Mouse (Mus musculus) limb, embryonic 11.5 days (tissue): ENCODE results near the gene Ino80d. TPM values are rescaled to one million over a fixed set of nuclear protein-coding genes. Genes with fewer than 3 reads are reported as not detected.

Experiments used
- ATAC-seq: fragments of 200-750 bp; cut with Nextera tagmentation; 2 replicates; pipeline ENCODE4 v1.8.0; 2017; ENCODE audit warnings: low read depth; ENCODE audit not compliant: insufficient number of reproducible peaks, low FRiP score, low TSS enrichment
- DNase-seq: peaks from one replicate; pipeline ENCODE4 v3.0.0-alpha.2; 2015; ENCODE audit warnings: low spot score
- H3K27ac ChIP-seq: fragments of 300-500 bp; sonication (generic); replicated peaks from 2 replicates; pipeline ENCODE4 v1.5.1; 2014; ENCODE audit warnings: low read depth, mild to moderate bottlenecking, low read length
- H3K27me3 ChIP-seq: fragments of 300-500 bp; sonication (generic); 2 replicates; pipeline ENCODE4 v1.6.1; 2014; ENCODE audit warnings: mild to moderate bottlenecking, low read length, mixed read lengths; ENCODE audit not compliant: control insufficient read depth, insufficient read depth
- H3K36me3 ChIP-seq: fragments of 300-500 bp; sonication (generic); 2 replicates; pipeline ENCODE4 v1.6.1; 2014; ENCODE audit warnings: mild to moderate bottlenecking, low read length, moderate library complexity, mixed read lengths; ENCODE audit not compliant: control insufficient read depth, insufficient read depth
- H3K4me1 ChIP-seq: fragments of 300-500 bp; sonication (generic); 2 replicates; pipeline ENCODE4 v1.6.1; 2014; ENCODE audit warnings: low read length, mixed read lengths; ENCODE audit not compliant: control insufficient read depth, insufficient read depth
- H3K4me2 ChIP-seq: fragments of 300-500 bp; sonication (generic); 2 replicates; pipeline ENCODE4 v1.6.1; 2014; ENCODE audit warnings: low read depth, mild to moderate bottlenecking, moderate library complexity; ENCODE audit not compliant: severe bottlenecking
- H3K4me3 ChIP-seq: fragments of 300-500 bp; sonication (generic); 2 replicates; pipeline ENCODE4 v1.5.1; 2014; ENCODE audit warnings: low read depth, low read length
- H3K9ac ChIP-seq: fragments of 300-500 bp; sonication (generic); 2 replicates; pipeline ENCODE4 v1.6.1; 2014; ENCODE audit warnings: mild to moderate bottlenecking, low read length
- H3K9me3 ChIP-seq: fragments of 300-500 bp; sonication (generic); 2 replicates; pipeline ENCODE4 v1.6.1; 2016; ENCODE audit warnings: low read length; ENCODE audit not compliant: control insufficient read depth
- WGBS: fragments of 180-500 bp; shearing (Covaris S2); extraction: QIAGEN DNeasy Blood & Tissue Kit; methylation state at CpG from one replicate; pipeline ENCODE4 v1.1.7; 2014; 5-methylcytosine and 5-hydroxymethylcytosine counted together
- polyA plus RNA-seq: library from polyadenylated mRNA; unstranded; fragments of >200 nt; fragmentation: Nextera tagmentation; extraction: Ambion mirVana; gene quantifications from 2 replicates; pipeline ENCODE4 v1.2.1, GENCODE M21; 2014

The Ino80d gene
- polyA plus RNA-seq, 1 experiment from 2014 or later, result 9.7 TPM

DNA sequence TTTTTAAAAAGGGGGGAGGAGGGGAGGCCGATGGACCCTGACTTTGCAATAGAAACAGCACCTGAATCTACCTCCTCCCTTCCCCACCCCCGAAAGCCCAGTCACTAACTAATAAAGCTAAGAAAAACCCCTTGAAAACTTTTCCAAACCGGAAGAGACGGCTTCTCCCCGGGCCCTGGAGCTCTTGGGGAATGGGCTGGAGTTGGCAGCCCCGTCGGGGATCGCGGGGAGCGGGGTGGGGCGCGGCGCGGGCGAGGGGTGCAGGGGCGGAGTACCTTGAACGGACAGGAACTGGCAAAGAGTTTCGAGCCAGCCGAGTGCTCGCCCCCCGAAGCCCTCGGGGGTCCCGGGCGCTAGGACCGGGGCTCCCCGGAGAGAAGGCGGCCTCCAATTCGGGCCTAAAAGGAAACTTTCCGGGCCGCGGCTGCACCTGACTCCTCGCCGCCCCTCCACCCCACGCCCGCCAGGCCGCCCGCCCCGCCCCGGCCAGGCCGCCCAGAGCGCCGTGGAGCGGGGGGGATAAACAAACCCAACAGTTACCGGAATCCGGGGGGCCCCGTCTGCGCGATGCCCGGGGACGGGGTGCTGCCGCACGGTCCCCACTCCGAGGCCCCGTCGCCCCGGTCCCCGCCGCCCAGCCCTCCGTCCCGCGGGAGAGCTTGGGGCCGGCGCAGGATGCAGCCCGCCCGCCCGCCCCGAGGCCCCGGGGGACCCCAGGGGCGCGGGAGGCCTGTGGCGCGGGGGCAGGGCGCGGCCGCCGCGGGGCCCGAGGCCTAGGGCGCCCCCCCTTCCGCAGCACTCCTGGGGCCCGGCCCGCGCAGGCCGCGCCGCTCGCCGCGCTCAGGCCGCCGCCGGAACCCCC, 962 bp downstream of the Ino80d start:
- peak; percentile 24; the same call in 1 of the 2 replicates for ATAC-seq
- H3K27ac ChIP-seq, result peak overlapping the region; percentile 100
- H3K9me3 ChIP-seq, result no peaks in the 10 kb centered on the region
- no peaks in the 10 kb centered on the region for H3K36me3 ChIP-seq
- H3K9ac ChIP-seq, result peak overlapping the region; percentile 100
- no peaks in the 10 kb centered on the region for H3K27me3 ChIP-seq
- peak overlapping the region; percentile 91 for H3K4me3 ChIP-seq
- 0% methylated on average over 63 of the region's 92 CpGs for WGBS
- peaks cover 5% of the 10 kb centered on the region for H3K4me1 ChIP-seq
- peak; percentile 63 for DNase-seq
- H3K4me2 ChIP-seq, result peak overlapping the region; percentile 88

DNA sequence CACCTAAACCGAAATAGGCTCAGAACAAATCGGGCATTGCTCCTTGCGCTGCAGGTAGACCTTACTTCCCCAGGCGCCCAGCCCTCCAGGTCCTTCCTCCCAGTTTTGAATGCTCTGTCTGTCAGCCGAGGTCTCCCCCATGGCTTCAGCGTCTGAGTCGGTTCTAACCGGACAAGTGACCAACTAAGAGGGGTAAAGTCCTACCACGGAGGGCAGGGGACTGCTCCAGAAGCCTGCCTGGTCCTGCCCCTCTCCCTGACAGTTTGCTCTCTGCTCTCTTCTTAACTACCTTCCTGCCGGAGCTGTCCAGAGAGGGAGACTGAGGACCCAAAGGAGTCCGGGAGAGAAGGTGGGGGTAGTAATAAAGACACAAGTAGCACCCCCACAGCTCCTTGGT, 1.6 kb downstream of the Ino80d start:
- WGBS, result 3% methylated on average over 11 of the region's 11 CpGs
- H3K27me3 ChIP-seq, result no peaks in the 10 kb centered on the region
- peak overlapping the region; percentile 88 for H3K4me2 ChIP-seq

GRCm38 (mm10) chr1:63112151-63112864, 2.2 kb downstream of the Ino80d start:
- ATAC-seq (no peak), DNase-seq (no peak)
- peaks cover 5% of the 10 kb centered on the region for H3K4me1 ChIP-seq
- 52% methylated on average over 8 of the region's 8 CpGs for WGBS
- H3K4me3 ChIP-seq, result peak overlapping the region; percentile 91
- H3K27ac ChIP-seq, result no peak overlapping the region
- H3K9ac ChIP-seq, result peak overlapping the region; percentile 100
- no peaks in the 10 kb centered on the region for H3K36me3 ChIP-seq
- no peaks in the 10 kb centered on the region for H3K9me3 ChIP-seq
- H3K27me3 ChIP-seq, result no peaks in the 10 kb centered on the region
- H3K4me2 ChIP-seq, result peak overlapping the region; percentile 88

More for the DNA sequence above, 1.6 kb downstream of the Ino80d start:
- H3K27ac ChIP-seq, result peak overlapping the region; percentile 100
- ATAC-seq (peak; percentile 19; the same call in 1 of the 2 replicates), DNase-seq (peak; percentile 48)
- no peaks in the 10 kb centered on the region for H3K36me3 ChIP-seq
- H3K9ac ChIP-seq, result peak overlapping the region; percentile 100
- peak overlapping the region; percentile 91 for H3K4me3 ChIP-seq
- H3K9me3 ChIP-seq, result no peaks in the 10 kb centered on the region
- H3K4me1 ChIP-seq, result peaks cover 5% of the 10 kb centered on the region

DNA sequence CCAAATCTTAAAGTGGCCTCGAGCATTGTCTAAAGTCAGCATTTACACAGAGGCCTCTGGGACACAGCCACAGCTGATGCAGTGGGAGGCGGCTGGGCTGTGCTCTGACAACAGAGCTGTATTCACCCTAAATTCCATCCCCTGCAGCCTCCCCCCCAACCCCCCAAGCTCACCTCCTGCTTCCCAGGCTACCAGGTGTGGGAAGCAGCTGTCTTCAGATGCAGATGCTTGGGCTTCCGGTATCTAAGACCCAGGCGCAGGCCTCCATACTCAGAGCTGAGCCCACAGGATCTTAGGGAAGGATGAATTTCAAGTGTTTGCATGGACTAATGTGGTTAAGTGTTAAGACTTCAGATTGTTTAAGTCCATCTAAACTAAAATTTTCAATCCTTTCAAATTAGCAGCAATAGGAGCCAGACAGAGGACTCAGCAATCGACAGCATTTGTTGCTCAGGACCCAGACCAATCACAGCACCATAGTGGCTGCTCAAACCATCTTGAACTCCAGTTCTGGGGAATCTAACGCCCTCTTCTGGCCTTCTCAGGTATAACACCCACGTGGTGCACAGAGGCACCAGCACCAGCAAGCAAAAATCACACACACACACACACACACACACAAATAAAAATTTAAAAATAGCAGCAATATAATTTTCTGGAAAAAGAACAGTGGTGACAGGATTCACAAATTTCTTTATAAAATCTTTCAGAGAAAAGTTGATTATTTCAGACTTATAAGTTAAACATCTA, 3.8 kb downstream of the Ino80d start:
- Histone ChIP-seq H3K27ac (no peak overlapping the region), H3K9ac (no peak overlapping the region), H3K27me3 (no peaks in the 10 kb centered on the region), H3K4me1 (peaks cover 5% of the 10 kb centered on the region), H3K4me3 (no peak overlapping the region), H3K9me3 (no peaks in the 10 kb centered on the region), H3K4me2 (no peak overlapping the region), H3K36me3 (no peaks in the 10 kb centered on the region; the same call in 1 of the 2 replicates)
- ATAC-seq, result no peak
- DNase-seq, result peak; percentile 72
- WGBS, result 46% methylated on average over 7 of the region's 7 CpGs

GRCm38 (mm10) chr1:63107614-63108327, 6.7 kb downstream of the Ino80d start:
- H3K4me3 ChIP-seq, result no peak overlapping the region
- H3K9ac ChIP-seq, result no peak overlapping the region
- 80% methylated on average over 6 of the region's 6 CpGs for WGBS

DNA sequence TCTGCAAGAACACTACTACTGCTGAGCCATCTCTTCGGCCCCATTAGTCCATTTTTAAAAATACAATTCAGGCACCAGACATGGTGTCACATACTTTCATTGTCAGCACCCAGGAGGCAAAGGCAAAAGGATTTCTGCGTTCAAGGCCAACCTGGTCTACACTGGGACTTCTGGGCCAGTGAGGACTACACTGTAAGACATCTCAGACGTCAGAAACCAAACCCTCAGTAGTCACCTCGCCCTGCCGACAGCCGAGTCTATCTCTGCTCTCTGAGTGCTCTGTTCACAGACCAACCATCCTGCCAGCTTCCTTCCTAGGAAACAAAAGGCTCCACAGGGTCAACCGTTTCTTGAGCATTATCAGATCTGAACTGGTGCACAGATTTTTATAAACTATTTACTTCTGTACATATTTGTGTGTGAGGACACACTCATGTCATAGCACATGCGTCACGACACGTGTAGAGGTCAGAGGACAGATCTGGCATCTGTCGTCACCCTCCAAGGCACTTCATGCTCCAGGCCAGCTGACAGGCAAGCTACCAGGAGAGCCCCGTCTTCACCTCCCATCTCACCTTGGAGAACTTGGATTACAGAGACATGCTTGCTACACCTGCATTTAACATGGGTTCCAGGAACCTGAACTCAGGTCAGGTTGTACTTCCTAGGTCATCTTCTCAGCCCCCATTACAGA, 11.6 kb downstream of the Ino80d start:
- 90% methylated on average over 12 of the region's 12 CpGs for WGBS
- H3K27me3 ChIP-seq, result no peaks in the 10 kb centered on the region
- H3K9ac ChIP-seq, result no peak overlapping the region
- DNase-seq, result no peak
- H3K9me3 ChIP-seq, result no peaks in the 10 kb centered on the region
- no peak overlapping the region for H3K27ac ChIP-seq
- no peak for ATAC-seq
- no peak overlapping the region for H3K4me2 ChIP-seq
- no peak overlapping the region for H3K4me3 ChIP-seq
- no peaks in the 10 kb centered on the region for H3K4me1 ChIP-seq
- H3K36me3 ChIP-seq, result peaks cover 11% of the 10 kb centered on the region

More at GRCm38 (mm10) chr1:63107614-63108327, 6.7 kb downstream of the Ino80d start:
- no peaks in the 10 kb centered on the region for H3K27me3 ChIP-seq
- H3K4me2 ChIP-seq, result no peak overlapping the region
- no peak overlapping the region for H3K27ac ChIP-seq
- H3K9me3 ChIP-seq, result no peaks in the 10 kb centered on the region
- peaks cover 8% of the 10 kb centered on the region for H3K36me3 ChIP-seq
- DNase-seq (no peak), ATAC-seq (no peak)
- peaks cover 5% of the 10 kb centered on the region for H3K4me1 ChIP-seq

GRCm38 (mm10) chr1:63100196-63100595, 14.3 kb downstream of the Ino80d start:
- WGBS, result 93% methylated on average over 8 of the region's 8 CpGs
- ATAC-seq (no peak), DNase-seq (no peak)
- Histone ChIP-seq H3K36me3 (peaks cover 11% of the 10 kb centered on the region), H3K4me2 (no peak overlapping the region), H3K4me1 (no peaks in the 10 kb centered on the region), H3K9ac (no peak overlapping the region), H3K4me3 (no peak overlapping the region), H3K27me3 (no peaks in the 10 kb centered on the region), H3K9me3 (no peaks in the 10 kb centered on the region), H3K27ac (no peak overlapping the region)
